Comparison of ENCODE assay signal across 9 mouse cellular contexts in genomic region chr7:142349308-142349961, GRCm38 (mm10). TPM values are rescaled to one million over a fixed set of nuclear protein-coding genes. Genes with fewer than 3 reads are reported as not detected.
A peak's percentile ranks its signal among the peaks of the same experiment; 100 is the strongest.
DNase-seq lines count a peak whose midpoint lies in the region; ATAC-seq lines count a peak whose summit lies in the region.
"Had no signal": no experiment of that assay in that cellular context is flagged by ENCODE, and none has a peak within 500 bp of the region (broad histone marks: within the 10 kb centered on the region; RNA-seq: fewer than 3 reads in every experiment).

No protein-coding gene starts in this region.

- no peak overlapping the region; the same call in 1 of the 2 replicates for H3K27ac ChIP-seq in limb, embryonic 13.5 days
- H3K27ac ChIP-seq: heart, embryonic 15.5 days had no signal

- no peak overlapping the region for H3K9ac ChIP-seq in limb, embryonic 13.5 days
- H3K9ac ChIP-seq: heart, embryonic 15.5 days had no signal

- H3K36me3 ChIP-seq in limb, embryonic 13.5 days: no peaks in the 10 kb centered on the region
- H3K36me3 ChIP-seq: heart, embryonic 15.5 days had no signal

- H3K4me3 ChIP-seq in limb, embryonic 13.5 days: no peak overlapping the region
- H3K4me3 ChIP-seq: heart, embryonic 15.5 days had no signal

- WGBS in limb, embryonic 13.5 days: 24% methylated on average over 9 of the region's 9 CpGs

- intact Hi-C loops in gastrocnemius, postnatal 14 days (cut with DNase I; ENCODE audit: low total_unique reads): no loop called here

- H3K4me1 ChIP-seq in limb, embryonic 13.5 days: peaks cover 21% of the 10 kb centered on the region

- peak overlapping the region; percentile 21; the same call in 1 of the 2 replicates for H3K4me2 ChIP-seq in limb, embryonic 13.5 days (replicated peaks)
- H3K4me2 ChIP-seq: heart, embryonic 15.5 days had no signal

- DNase-seq in retina, postnatal 1 day: peak; percentile 44
- no peak for DNase-seq in retina, embryonic 14.5 days (ENCODE audit: low spot score)
- peak; percentile 72 for DNase-seq in gastrocnemius, postnatal 14 days
- DNase-seq in skeletal muscle tissue, adult 2 months (ENCODE audit: low read depth, low spot score): peak; percentile 40
- no peak for DNase-seq in cerebellum, adult 11 months
- no peak for DNase-seq in kidney, adult 18-20 months
- no peak for DNase-seq in adrenal gland, adult 2 months

- no peaks in the 10 kb centered on the region for H3K9me3 ChIP-seq in limb, embryonic 13.5 days
- H3K9me3 ChIP-seq: heart, embryonic 15.5 days had no signal

- 0 out of 2 replicates have a peak, but pooled peaks have one; percentile 54 for ATAC-seq in limb, embryonic 13.5 days (ENCODE audit: low FRiP score, low read depth)

- no peaks in the 10 kb centered on the region for H3K27me3 ChIP-seq in limb, embryonic 13.5 days
- H3K27me3 ChIP-seq: heart, embryonic 15.5 days had no signal

RNA-seq across cellular contexts. Expression of gene Ifitm10, which starts 24.1 kb away (rescaled TPM):
- 1 to 10 TPM; 6.7 to 8.4 TPM for total RNA-seq in gastrocnemius, postnatal 14 days (2021)
- polyA plus RNA-seq in limb, embryonic 13.5 days (2015; fragmentation: Nextera tagmentation; extraction: Ambion mirVana): 1.1 and 1.5 TPM in 2 replicates
- total RNA-seq in adrenal gland, adult 2 months (2021): 1 to 10 TPM; 3.0 to 5.8 TPM
- 12.0 and 15.2 TPM in 2 replicates for polyA plus RNA-seq in adrenal gland, adult 2 months (2012; rRNA removed)

RNA-seq across cellular contexts. Expression of gene Gm49369, which starts 33.0 kb away (rescaled TPM):
- total RNA-seq in gastrocnemius, postnatal 14 days (2021): 1 to 10 TPM; 1.0 to 4.1 TPM
- polyA plus RNA-seq in limb, embryonic 13.5 days (2015; fragmentation: Nextera tagmentation; extraction: Ambion mirVana): not detected in 2 replicates
- total RNA-seq in adrenal gland, adult 2 months (2021): 1 to 10 TPM; 2.9 to 6.9 TPM
- not detected in 2 replicates for polyA plus RNA-seq in adrenal gland, adult 2 months (2012; rRNA removed)

RNA-seq across cellular contexts. Expression of gene Ctsd, which starts 38.4 kb away (rescaled TPM):
- 100 to 1,000 TPM; 268 to 284 TPM for total RNA-seq in gastrocnemius, postnatal 14 days (2021)
- polyA plus RNA-seq in limb, embryonic 13.5 days (2015; fragmentation: Nextera tagmentation; extraction: Ambion mirVana): 228 and 241 TPM in 2 replicates
- 1,000 to 10,000 TPM in 1 of 2 experiments, 100 to 1,000 TPM in 1; 904 to 1,338 TPM for total RNA-seq in adrenal gland, adult 2 months (2021)
- polyA plus RNA-seq in adrenal gland, adult 2 months (2012; rRNA removed): 889 and 996 TPM in 2 replicates

RNA-seq across cellular contexts. Expression of gene Krtap5-4, which starts 46.1 kb away (rescaled TPM):
- not detected for total RNA-seq in gastrocnemius, postnatal 14 days (2021)
- not detected in 2 replicates for polyA plus RNA-seq in limb, embryonic 13.5 days (2015; fragmentation: Nextera tagmentation; extraction: Ambion mirVana)
- total RNA-seq in adrenal gland, adult 2 months (2021): not detected
- polyA plus RNA-seq in adrenal gland, adult 2 months (2012; rRNA removed): not detected in 2 replicates
- polyA plus RNA-seq: heart, embryonic 15.5 days had no signal

RNA-seq across cellular contexts. Expression of gene Krtap5-1, which starts 52.5 kb away (rescaled TPM):
- not detected for total RNA-seq in gastrocnemius, postnatal 14 days (2021)
- polyA plus RNA-seq in limb, embryonic 13.5 days (2015; fragmentation: Nextera tagmentation; extraction: Ambion mirVana): not detected in 2 replicates
- not detected for total RNA-seq in adrenal gland, adult 2 months (2021)
- not detected in 2 replicates for polyA plus RNA-seq in adrenal gland, adult 2 months (2012; rRNA removed)
- polyA plus RNA-seq: heart, embryonic 15.5 days had no signal

Comparison
In these comparisons a context has a peak if more than half of its experiments do, and no peak if none do; other contexts are left out.
1. DNase-seq: peak in retina, postnatal 1 day (single experiment), gastrocnemius, postnatal 14 days (single experiment) and skeletal muscle tissue, adult 2 months (single experiment); none in retina, embryonic 14.5 days (single experiment), cerebellum, adult 11 months (single experiment), kidney, adult 18-20 months (single experiment) and adrenal gland, adult 2 months (single experiment).